Mouse (Mus musculus): ENCODE measurements at regions not wholly inside any gene's neighbourhood (a gene's known extent, or its start where the extent isn't known, plus 50 kb on each side); places are given as distances from the start of the nearest gene placed in this dataset.

GRCm38 (mm10) chr2:159287996-159288563 lies 493.5 kb downstream of the Dhx35 start:
- H3K27me3 ChIP-seq (replicated peaks) = peaks cover 4% of the 10 kb centered on the region; the same call in 1 of the 2 replicates
- H3K4me2 ChIP-seq = no peak overlapping the region
- H3K9me3 ChIP-seq (replicated peaks) = no peaks in the 10 kb centered on the region
- H3K27ac ChIP-seq (replicated peaks) = no peak overlapping the region
- no peaks in the 10 kb centered on the region for H3K36me3 ChIP-seq
- ATAC-seq (ENCODE audit: low FRiP score) = no peak
- WGBS = 56% methylated on average over 6 of the region's 6 CpGs
- H3K4me3 ChIP-seq (replicated peaks) = no peak overlapping the region
- no peak overlapping the region for H3K9ac ChIP-seq (replicated peaks)
- H3K4me1 ChIP-seq = peaks cover 15% of the 10 kb centered on the region

- ATAC-seq (ENCODE audit: low FRiP score) = no peak
- 90% methylated on average over 1 of the region's 1 CpGs for WGBS
- no peak overlapping the region for H3K9ac ChIP-seq (replicated peaks)
Measured at GRCm38 (mm10) chr2:159290081-159290480, 495.5 kb downstream of the Dhx35 start.

GRCm38 (mm10) chr2:159307001-159307400 lies 512.4 kb downstream of the Dhx35 start:
- no peaks in the 10 kb centered on the region for H3K9me3 ChIP-seq (replicated peaks)
- no peak overlapping the region for H3K4me3 ChIP-seq (replicated peaks)
- WGBS = 39% methylated on average over 7 of the region's 7 CpGs
- ATAC-seq (ENCODE audit: low FRiP score) = no peak
- H3K4me1 ChIP-seq = peaks cover 4% of the 10 kb centered on the region; the same call in 1 of the 2 replicates
- no peaks in the 10 kb centered on the region for H3K27me3 ChIP-seq (replicated peaks)
- no peak overlapping the region for H3K27ac ChIP-seq (replicated peaks)
- H3K4me2 ChIP-seq = no peak overlapping the region
- H3K36me3 ChIP-seq = no peaks in the 10 kb centered on the region
- no peak overlapping the region for H3K9ac ChIP-seq (replicated peaks)

More at GRCm38 (mm10) chr2:159290081-159290480, 495.5 kb downstream of the Dhx35 start:
- Histone ChIP-seq H3K4me2 (no peak overlapping the region), H3K4me3 (replicated peaks) (no peak overlapping the region), H3K9me3 (replicated peaks) (no peaks in the 10 kb centered on the region), H3K4me1 (peaks cover 4% of the 10 kb centered on the region), H3K27me3 (replicated peaks) (peaks cover 4% of the 10 kb centered on the region; the same call in 1 of the 2 replicates), H3K27ac (replicated peaks) (no peak overlapping the region), H3K36me3 (no peaks in the 10 kb centered on the region)

- Histone ChIP-seq H3K36me3 (no peaks in the 10 kb centered on the region), H3K4me2 (no peak overlapping the region), H3K9ac (replicated peaks) (no peak overlapping the region), H3K27ac (replicated peaks) (no peak overlapping the region), H3K4me1 (no peaks in the 10 kb centered on the region), H3K9me3 (replicated peaks) (no peaks in the 10 kb centered on the region), H3K4me3 (replicated peaks) (no peak overlapping the region), H3K27me3 (replicated peaks) (no peaks in the 10 kb centered on the region)
- 61% methylated on average over 3 of the region's 3 CpGs for WGBS
- ATAC-seq (ENCODE audit: low FRiP score) = no peak
Measured at GRCm38 (mm10) chr2:159334711-159335110, 540.1 kb downstream of the Dhx35 start.

- Histone ChIP-seq H3K4me1 (no peaks in the 10 kb centered on the region), H3K27me3 (replicated peaks) (no peaks in the 10 kb centered on the region), H3K36me3 (no peaks in the 10 kb centered on the region), H3K9me3 (replicated peaks) (no peaks in the 10 kb centered on the region), H3K27ac (replicated peaks) (no peak overlapping the region), H3K9ac (replicated peaks) (no peak overlapping the region), H3K4me2 (no peak overlapping the region), H3K4me3 (replicated peaks) (no peak overlapping the region)
- WGBS = 77% methylated on average over 2 of the region's 2 CpGs
- ATAC-seq (ENCODE audit: low FRiP score) = no peak
Measured at GRCm38 (mm10) chr2:159336646-159337045, 542.0 kb downstream of the Dhx35 start.

- no peaks in the 10 kb centered on the region for H3K9me3 ChIP-seq (replicated peaks)
- ATAC-seq (ENCODE audit: low FRiP score) = no peak
- no peak overlapping the region for H3K9ac ChIP-seq (replicated peaks)
- H3K27me3 ChIP-seq (replicated peaks) = no peaks in the 10 kb centered on the region
- H3K4me2 ChIP-seq = no peak overlapping the region
- no peak overlapping the region for H3K27ac ChIP-seq (replicated peaks)
- 66% methylated on average over 5 of the region's 5 CpGs for WGBS
- H3K4me3 ChIP-seq (replicated peaks) = no peak overlapping the region
- H3K4me1 ChIP-seq = no peaks in the 10 kb centered on the region
- no peaks in the 10 kb centered on the region for H3K36me3 ChIP-seq
Measured at GRCm38 (mm10) chr2:159343624-159344560, 549.3 kb downstream of the Dhx35 start.

- 82% methylated on average over 2 of the region's 2 CpGs for WGBS
- Histone ChIP-seq H3K36me3 (no peaks in the 10 kb centered on the region), H3K4me3 (replicated peaks) (no peak overlapping the region), H3K4me1 (peaks cover 9% of the 10 kb centered on the region; the same call in 1 of the 2 replicates), H3K9ac (replicated peaks) (no peak overlapping the region), H3K4me2 (no peak overlapping the region), H3K9me3 (replicated peaks) (no peaks in the 10 kb centered on the region), H3K27me3 (replicated peaks) (no peaks in the 10 kb centered on the region), H3K27ac (replicated peaks) (no peak overlapping the region)
- ATAC-seq (ENCODE audit: low FRiP score) = no peak
Measured at GRCm38 (mm10) chr2:159354247-159354646, 559.6 kb downstream of the Dhx35 start.

GRCm38 (mm10) chr2:159356503-159356902 lies 561.9 kb downstream of the Dhx35 start:
- Histone ChIP-seq H3K4me1 (peaks cover 9% of the 10 kb centered on the region; the same call in 1 of the 2 replicates), H3K4me3 (replicated peaks) (no peak overlapping the region), H3K27ac (replicated peaks) (no peak overlapping the region), H3K27me3 (replicated peaks) (no peaks in the 10 kb centered on the region), H3K36me3 (no peaks in the 10 kb centered on the region), H3K9me3 (replicated peaks) (no peaks in the 10 kb centered on the region), H3K9ac (replicated peaks) (no peak overlapping the region), H3K4me2 (no peak overlapping the region)
- ATAC-seq (ENCODE audit: low FRiP score) = no peak
- WGBS = 38% methylated on average over 5 of the region's 5 CpGs

- H3K27ac ChIP-seq (replicated peaks) = no peak overlapping the region
- no peak overlapping the region for H3K4me2 ChIP-seq
- no peak overlapping the region for H3K4me3 ChIP-seq (replicated peaks)
- whole genome bisulfite sequencing = 72% methylated on average over 3 of the region's 3 CpGs
- no peak for ATAC-seq (ENCODE audit: low FRiP score)
- H3K36me3 ChIP-seq = no peaks in the 10 kb centered on the region
- H3K9ac ChIP-seq (replicated peaks) = no peak overlapping the region
- H3K4me1 ChIP-seq = peaks cover 1% of the 10 kb centered on the region; the same call in 1 of the 2 replicates
- H3K9me3 ChIP-seq (replicated peaks) = no peaks in the 10 kb centered on the region
- no peaks in the 10 kb centered on the region for H3K27me3 ChIP-seq (replicated peaks)
Measured at GRCm38 (mm10) chr2:159361371-159361770, 566.8 kb downstream of the Dhx35 start.

GRCm38 (mm10) chr2:159392865-159393264 lies 598.3 kb downstream of the Dhx35 start:
- H3K4me1 ChIP-seq = 0 out of 2 replicates have a peak, but pooled peaks cover 3% of the 10 kb centered on the region
- WGBS = 70% methylated on average over 10 of the region's 10 CpGs
- H3K4me3 ChIP-seq (replicated peaks) = no peak overlapping the region
- H3K36me3 ChIP-seq = no peaks in the 10 kb centered on the region
- H3K27ac ChIP-seq (replicated peaks) = no peak overlapping the region
- ATAC-seq (ENCODE audit: low FRiP score) = no peak
- H3K9ac ChIP-seq (replicated peaks) = no peak overlapping the region
- H3K27me3 ChIP-seq (replicated peaks) = no peaks in the 10 kb centered on the region
- H3K9me3 ChIP-seq (replicated peaks) = no peaks in the 10 kb centered on the region
- H3K4me2 ChIP-seq = no peak overlapping the region

GRCm38 (mm10) chr2:159401421-159402100 lies 607.0 kb downstream of the Dhx35 start:
- Histone ChIP-seq H3K4me2 (no peak overlapping the region), H3K27ac (replicated peaks) (no peak overlapping the region), H3K9me3 (replicated peaks) (no peaks in the 10 kb centered on the region), H3K9ac (replicated peaks) (no peak overlapping the region), H3K27me3 (replicated peaks) (no peaks in the 10 kb centered on the region), H3K4me1 (no peaks in the 10 kb centered on the region), H3K36me3 (no peaks in the 10 kb centered on the region), H3K4me3 (replicated peaks) (no peak overlapping the region)
- 81% methylated on average over 9 of the region's 9 CpGs for WGBS
- ATAC-seq (ENCODE audit: low FRiP score) = no peak
